Mouse (Mus musculus) cerebellum, postnatal 36 days (tissue): ENCODE measurements around the gene Itgb2.

ENCODE experiments used
- DNase-seq, 2 experiments: peaks; one replicate each; pipeline ENCODE4 v3.0.0; 2021 to 2022; ENCODE audit warnings: mixed read lengths in 2 of 2

The Itgb2 gene

GRCm38 (mm10) chr10:77517066-77517620 lies 12.9 kb upstream of the Itgb2 start:
- DNase-seq = peak; percentile 70 to 73

- DNase-seq = no peak
Observed at GRCm38 (mm10) chr10:77517801-77518200, 12.3 kb upstream of the Itgb2 start.

- DNase-seq = no peak
Observed at GRCm38 (mm10) chr10:77519191-77519590, 10.9 kb upstream of the Itgb2 start.

- DNase-seq = no peak
Observed at GRCm38 (mm10) chr10:77520497-77520896, 9.6 kb upstream of the Itgb2 start.

GRCm38 (mm10) chr10:77522021-77522731 lies 7.9 kb upstream of the Itgb2 start:
- DNase-seq = no peak

GRCm38 (mm10) chr10:77522746-77523145 lies 7.3 kb upstream of the Itgb2 start:
- no peak for DNase-seq

- no peak for DNase-seq
Observed at GRCm38 (mm10) chr10:77523321-77523720, 6.7 kb upstream of the Itgb2 start.

- DNase-seq = no peak
Observed at GRCm38 (mm10) chr10:77526488-77526887, 3.6 kb upstream of the Itgb2 start.

GRCm38 (mm10) chr10:77528634-77529033 lies 1.4 kb upstream of the Itgb2 start:
- no peak for DNase-seq

GRCm38 (mm10) chr10:77531026-77532019 lies 1.3 kb downstream of the Itgb2 start:
- no peak for DNase-seq

GRCm38 (mm10) chr10:77532020-77532413 lies 2.0 kb downstream of the Itgb2 start:
- DNase-seq = no peak

GRCm38 (mm10) chr10:77536727-77537126 lies 6.7 kb downstream of the Itgb2 start:
- DNase-seq = no peak

GRCm38 (mm10) chr10:77537215-77538209 lies 7.5 kb downstream of the Itgb2 start:
- no peak for DNase-seq

- DNase-seq = peak in 1 of 2 experiments; percentile 22
Observed at GRCm38 (mm10) chr10:77539320-77539945, 9.4 kb downstream of the Itgb2 start.

- DNase-seq = no peak
Observed at GRCm38 (mm10) chr10:77540576-77541102, 10.6 kb downstream of the Itgb2 start.

- no peak for DNase-seq
Observed at GRCm38 (mm10) chr10:77541864-77542666, 12.0 kb downstream of the Itgb2 start.

- DNase-seq = peak in 1 of 2 experiments; percentile 23
Observed at GRCm38 (mm10) chr10:77543226-77543625, 13.2 kb downstream of the Itgb2 start.

GRCm38 (mm10) chr10:77544916-77545315 lies 14.9 kb downstream of the Itgb2 start:
- peak; percentile 68 to 71 for DNase-seq

- no peak for DNase-seq
Observed at GRCm38 (mm10) chr10:77548576-77548975, 18.5 kb downstream of the Itgb2 start.

GRCm38 (mm10) chr10:77550874-77551273 lies 20.8 kb downstream of the Itgb2 start:
- DNase-seq = no peak
